Mouse (Mus musculus) heart, embryonic 13.5 days (tissue): ENCODE results near the gene Elfn1. TPM values are rescaled to one million over a fixed set of nuclear protein-coding genes. Genes with fewer than 3 reads are reported as not detected.

Experiments
- ATAC-seq: fragments of 200-750 bp; cut with Nextera tagmentation; 2 replicates; pipeline ENCODE4 v1.8.0; 2017; ENCODE audit warnings: moderate TSS enrichment; ENCODE audit not compliant: insufficient number of reproducible peaks, low FRiP score, low TSS enrichment; ENCODE audit errors: extremely low read depth
- H3K27ac ChIP-seq: fragments of 300-500 bp; sonication (generic); replicated peaks from 2 replicates; pipeline ENCODE4 v1.5.1; 2015; ENCODE audit warnings: moderate library complexity, mild to moderate bottlenecking, inconsistent platforms
- H3K27me3 ChIP-seq: fragments of 300-500 bp; sonication (generic); replicated peaks from 2 replicates; pipeline ENCODE4 v1.6.1; 2015; ENCODE audit warnings: mild to moderate bottlenecking, inconsistent platforms
- H3K36me3 ChIP-seq: fragments of 300-500 bp; sonication (generic); 2 replicates; pipeline ENCODE4 v1.6.1; 2015; ENCODE audit warnings: mild to moderate bottlenecking, inconsistent platforms
- H3K4me1 ChIP-seq: fragments of 300-500 bp; sonication (generic); 2 replicates; pipeline ENCODE4 v1.6.1; 2015; ENCODE audit warnings: inconsistent platforms
- H3K4me2 ChIP-seq: fragments of 300-500 bp; sonication (generic); 2 replicates; pipeline ENCODE4 v1.6.1; 2015; ENCODE audit warnings: inconsistent platforms, mild to moderate bottlenecking, moderate library complexity
- H3K4me3 ChIP-seq: fragments of 300-500 bp; sonication (generic); 2 replicates; pipeline ENCODE4 v1.5.1; 2015; ENCODE audit warnings: moderate library complexity, mild to moderate bottlenecking, inconsistent platforms
- H3K9ac ChIP-seq: fragments of 300-500 bp; sonication (generic); 2 replicates; pipeline ENCODE4 v1.6.1; 2015; ENCODE audit warnings: inconsistent platforms, mild to moderate bottlenecking, moderate library complexity
- H3K9me3 ChIP-seq: fragments of 300-500 bp; sonication (generic); 2 replicates; pipeline ENCODE4 v1.6.1; 2016; ENCODE audit warnings: inconsistent platforms
- WGBS: fragments of 180-500 bp; shearing (Covaris S2); methylation state at CpG from one replicate; pipeline ENCODE4 v1.1.7; 2015; ENCODE audit warnings: mixed read lengths; 5-methylcytosine and 5-hydroxymethylcytosine counted together
- polyA plus RNA-seq: library from polyadenylated mRNA; unstranded; fragments of >200 nt; fragmentation: Nextera tagmentation; extraction: Ambion mirVana; gene quantifications from 2 replicates; pipeline ENCODE4 v1.2.1, GENCODE M21; 2015

Gene Elfn1
- polyA plus RNA-seq, 1 experiment from 2014 or later, result 0.05 TPM

GRCm38 (mm10) chr5:140008523-140008806 lies 100.7 kb downstream of the Elfn1 start:
- Histone ChIP-seq H3K9ac (no peak overlapping the region), H3K9me3 (no peaks in the 10 kb centered on the region), H3K4me2 (no peak overlapping the region), H3K27ac (no peak overlapping the region), H3K36me3 (0 out of 2 replicates have a peak, but pooled peaks cover 5% of the 10 kb centered on the region), H3K4me3 (no peak overlapping the region), H3K4me1 (peaks cover 30% of the 10 kb centered on the region), H3K27me3 (no peaks in the 10 kb centered on the region)
- WGBS, result 66% methylated on average over 5 of the region's 5 CpGs
- no peak for ATAC-seq

GRCm38 (mm10) chr5:140009083-140009655 lies 101.4 kb downstream of the Elfn1 start:
- 77% methylated on average over 7 of the region's 7 CpGs for WGBS
- H3K27me3 ChIP-seq, result no peaks in the 10 kb centered on the region
- H3K4me2 ChIP-seq, result no peak overlapping the region
- no peaks in the 10 kb centered on the region for H3K9me3 ChIP-seq
- peaks cover 37% of the 10 kb centered on the region for H3K4me1 ChIP-seq
- no peak overlapping the region for H3K4me3 ChIP-seq
- no peak overlapping the region for H3K9ac ChIP-seq
- 0 out of 2 replicates have a peak, but pooled peaks cover 5% of the 10 kb centered on the region for H3K36me3 ChIP-seq
- no peak for ATAC-seq
- H3K27ac ChIP-seq, result no peak overlapping the region

- Histone ChIP-seq H3K36me3 (0 out of 2 replicates have a peak, but pooled peaks cover 5% of the 10 kb centered on the region), H3K4me1 (peaks cover 42% of the 10 kb centered on the region), H3K9me3 (no peaks in the 10 kb centered on the region), H3K27me3 (no peaks in the 10 kb centered on the region), H3K4me3 (no peak overlapping the region), H3K27ac (no peak overlapping the region), H3K9ac (no peak overlapping the region), H3K4me2 (no peak overlapping the region)
- WGBS, result 72% methylated on average over 3 of the region's 3 CpGs
- ATAC-seq, result no peak
Measured at GRCm38 (mm10) chr5:140010405-140010804, 102.7 kb downstream of the Elfn1 start.

- H3K9me3 ChIP-seq, result no peaks in the 10 kb centered on the region
- 0 out of 2 replicates have a peak, but pooled peaks cover 5% of the 10 kb centered on the region for H3K36me3 ChIP-seq
- peaks cover 38% of the 10 kb centered on the region for H3K4me1 ChIP-seq
- no peak overlapping the region for H3K9ac ChIP-seq
- H3K27me3 ChIP-seq, result no peaks in the 10 kb centered on the region
- no peak overlapping the region for H3K27ac ChIP-seq
- 77% methylated on average over 12 of the region's 12 CpGs for WGBS
- no peak overlapping the region for H3K4me3 ChIP-seq
- no peak overlapping the region for H3K4me2 ChIP-seq
- ATAC-seq, result no peak
Measured at GRCm38 (mm10) chr5:140012286-140012967, 104.7 kb downstream of the Elfn1 start.

- Histone ChIP-seq H3K27ac (peak overlapping the region; percentile 52; the same call in 1 of the 2 replicates), H3K9ac (peak overlapping the region; percentile 15; the same call in 1 of the 2 replicates), H3K4me2 (no peak overlapping the region), H3K4me1 (peaks cover 27% of the 10 kb centered on the region), H3K27me3 (no peaks in the 10 kb centered on the region), H3K9me3 (no peaks in the 10 kb centered on the region), H3K4me3 (no peak overlapping the region), H3K36me3 (0 out of 2 replicates have a peak, but pooled peaks cover 5% of the 10 kb centered on the region)
- 0 out of 2 replicates have a peak, but pooled peaks have one; percentile 16 for ATAC-seq
- WGBS, result 60% methylated on average over 5 of the region's 5 CpGs
Measured at GRCm38 (mm10) chr5:140013652-140014051, 105.9 kb downstream of the Elfn1 start.

- Histone ChIP-seq H3K27me3 (no peaks in the 10 kb centered on the region), H3K36me3 (no peaks in the 10 kb centered on the region), H3K9ac (no peak overlapping the region), H3K4me2 (no peak overlapping the region), H3K4me3 (no peak overlapping the region), H3K27ac (no peak overlapping the region), H3K9me3 (no peaks in the 10 kb centered on the region), H3K4me1 (peaks cover 39% of the 10 kb centered on the region)
- 80% methylated on average over 1 of the region's 1 CpGs for WGBS
- ATAC-seq, result no peak
Measured at GRCm38 (mm10) chr5:140016896-140017295, 109.2 kb downstream of the Elfn1 start.

GRCm38 (mm10) chr5:140018780-140019179 lies 111.0 kb downstream of the Elfn1 start:
- Histone ChIP-seq H3K4me1 (peaks cover 28% of the 10 kb centered on the region), H3K9ac (no peak overlapping the region), H3K9me3 (no peaks in the 10 kb centered on the region), H3K27ac (no peak overlapping the region), H3K36me3 (no peaks in the 10 kb centered on the region), H3K4me2 (no peak overlapping the region), H3K4me3 (no peak overlapping the region), H3K27me3 (no peaks in the 10 kb centered on the region)
- WGBS, result 87% methylated on average over 7 of the region's 7 CpGs
- ATAC-seq, result no peak

- ATAC-seq, result no peak
- WGBS, result 97% methylated on average over 1 of the region's 1 CpGs
- H3K4me2 ChIP-seq, result no peak overlapping the region
- H3K36me3 ChIP-seq, result no peaks in the 10 kb centered on the region
- H3K9ac ChIP-seq, result no peak overlapping the region
- no peak overlapping the region for H3K4me3 ChIP-seq
- no peaks in the 10 kb centered on the region for H3K9me3 ChIP-seq
- peaks cover 20% of the 10 kb centered on the region for H3K4me1 ChIP-seq
- no peak overlapping the region for H3K27ac ChIP-seq
- no peaks in the 10 kb centered on the region for H3K27me3 ChIP-seq
Measured at GRCm38 (mm10) chr5:140019616-140020015, 111.9 kb downstream of the Elfn1 start.

- Histone ChIP-seq H3K4me3 (no peak overlapping the region), H3K4me2 (no peak overlapping the region), H3K27ac (no peak overlapping the region), H3K9ac (no peak overlapping the region), H3K4me1 (peaks cover 14% of the 10 kb centered on the region), H3K36me3 (no peaks in the 10 kb centered on the region), H3K9me3 (no peaks in the 10 kb centered on the region), H3K27me3 (no peaks in the 10 kb centered on the region)
- 67% methylated on average over 10 of the region's 10 CpGs for WGBS
- ATAC-seq, result no peak
Measured at GRCm38 (mm10) chr5:140021755-140022154, 114.0 kb downstream of the Elfn1 start.

- Histone ChIP-seq H3K27me3 (no peaks in the 10 kb centered on the region), H3K36me3 (no peaks in the 10 kb centered on the region), H3K27ac (no peak overlapping the region), H3K4me1 (peaks cover 14% of the 10 kb centered on the region), H3K4me2 (no peak overlapping the region), H3K9ac (no peak overlapping the region), H3K4me3 (no peak overlapping the region), H3K9me3 (no peaks in the 10 kb centered on the region)
- 86% methylated on average over 6 of the region's 6 CpGs for WGBS
- no peak for ATAC-seq
Measured at GRCm38 (mm10) chr5:140022861-140023260, 115.1 kb downstream of the Elfn1 start.

GRCm38 (mm10) chr5:140023941-140024500 lies 116.3 kb downstream of the Elfn1 start:
- 69% methylated on average over 3 of the region's 3 CpGs for WGBS
- peaks cover 14% of the 10 kb centered on the region for H3K4me1 ChIP-seq
- no peaks in the 10 kb centered on the region for H3K36me3 ChIP-seq
- no peak overlapping the region for H3K9ac ChIP-seq
- no peak overlapping the region for H3K4me2 ChIP-seq
- H3K27me3 ChIP-seq, result no peaks in the 10 kb centered on the region
- ATAC-seq, result no peak
- no peak overlapping the region for H3K4me3 ChIP-seq
- no peak overlapping the region for H3K27ac ChIP-seq
- no peaks in the 10 kb centered on the region for H3K9me3 ChIP-seq
